Mouse (Mus musculus): ENCODE results near the gene Ppp6r2. TPM values are rescaled to one million over a fixed set of nuclear protein-coding genes. Genes with fewer than 3 reads are reported as not detected.

Gene Ppp6r2
- total RNA-seq, 1 experiment from 2014 or later, result 41.9 TPM

- ATAC-seq (ENCODE audit: extremely low read depth, insufficient number of reproducible peaks, low FRiP score, poor library complexity, severe bottlenecking), result no peak
Observed at GRCm38 (mm10) chr15:89334271-89334670, 122.9 kb downstream of the Ppp6r2 start, which contains the start of gene Miox. TSS of gene Miox (plus strand) at chr15:89334398.

DNA sequence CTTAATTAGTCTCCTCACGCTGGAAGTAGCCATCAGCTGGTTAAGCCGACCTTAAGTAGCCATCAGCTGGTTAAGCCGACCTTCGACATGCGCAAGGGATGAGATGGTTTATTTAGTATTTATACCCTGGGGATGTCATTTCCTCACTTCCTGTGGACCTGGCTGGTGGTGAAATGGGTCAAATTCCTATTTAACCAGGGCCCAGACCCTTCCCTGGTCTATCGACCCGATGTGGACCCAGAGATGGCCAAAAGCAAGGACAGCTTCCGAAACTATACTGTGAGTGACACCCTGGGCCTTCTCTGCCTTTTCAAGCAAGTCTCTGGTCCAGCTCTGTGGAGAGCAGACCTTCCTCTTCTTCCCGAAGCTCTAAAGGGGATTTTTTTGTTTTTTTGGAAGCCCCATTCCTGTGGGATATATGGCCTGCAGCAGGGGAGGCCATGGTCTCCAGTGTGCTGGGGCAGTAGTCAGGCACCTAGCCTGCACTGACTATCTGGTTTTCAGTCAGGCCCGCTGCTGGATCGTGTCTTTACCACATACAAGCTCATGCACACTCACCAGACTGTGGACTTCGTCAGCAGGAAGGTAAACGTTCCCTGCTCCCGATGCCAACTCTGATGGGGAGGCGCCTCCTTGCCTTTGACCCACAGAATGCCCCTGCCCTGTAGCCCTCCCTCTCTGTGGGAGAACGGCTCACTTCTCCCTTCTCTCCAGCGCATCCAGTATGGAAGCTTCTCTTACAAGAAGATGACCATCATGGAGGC lies 123.6 kb downstream of the Ppp6r2 start:
- ATAC-seq (ENCODE audit: extremely low read depth, insufficient number of reproducible peaks, low FRiP score, poor library complexity, severe bottlenecking), result no peak

DNA sequence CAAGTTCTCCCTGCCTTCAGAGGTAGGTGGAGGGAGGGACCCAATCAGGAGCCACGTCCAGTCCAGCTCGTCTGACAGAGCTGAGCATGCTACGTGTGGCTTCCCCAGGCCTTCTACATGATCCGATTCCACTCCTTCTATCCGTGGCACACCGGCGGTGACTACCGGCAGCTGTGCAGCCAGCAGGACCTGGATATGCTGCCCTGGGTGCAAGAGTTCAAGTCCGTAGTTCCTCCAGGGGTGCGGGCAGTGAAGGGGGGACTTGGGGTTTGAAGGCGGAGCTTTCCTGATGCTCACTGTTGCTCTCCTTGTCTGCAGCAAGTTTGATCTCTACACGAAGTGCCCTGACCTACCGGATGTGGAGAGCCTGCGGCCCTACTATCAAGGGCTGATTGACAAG lies 125.1 kb downstream of the Ppp6r2 start:
- ATAC-seq (ENCODE audit: extremely low read depth, insufficient number of reproducible peaks, low FRiP score, poor library complexity, severe bottlenecking), result no peak

Other genes starting within 250 kb of the Ppp6r2 start
- gene Mlc1, start 232.5 kb upstream of the Ppp6r2 start, total RNA-seq (2017), result not detected in 2 replicates
- gene Mov10l1, start 228.6 kb upstream of the Ppp6r2 start, total RNA-seq (2017), result not detected in 2 replicates
- gene Panx2, start 151.8 kb upstream of the Ppp6r2 start, total RNA-seq (2017), result not detected in 2 replicates
- 47.6 and 55.9 TPM in 2 replicates for gene Trabd, start 136.4 kb upstream of the Ppp6r2 start, total RNA-seq (2017)
- 22.9 and 26.8 TPM in 2 replicates for gene Selenoo, start 122.5 kb upstream of the Ppp6r2 start, total RNA-seq (2017)
- 47.3 and 49.6 TPM in 2 replicates for gene Tubgcp6, start 88.4 kb upstream of the Ppp6r2 start, total RNA-seq (2017)
- gene Hdac10, start 82.9 kb upstream of the Ppp6r2 start, total RNA-seq (2017), result 53.8 and 58.4 TPM in 2 replicates
- 6.9 and 9.0 TPM in 2 replicates for gene Mapk12, start 70.8 kb upstream of the Ppp6r2 start, total RNA-seq (2017)
- 47.4 and 48.7 TPM in 2 replicates for gene Mapk11, start 61.9 kb upstream of the Ppp6r2 start, total RNA-seq (2017)
- 15.7 and 18.9 TPM in 2 replicates for gene Plxnb2, start 30.8 kb upstream of the Ppp6r2 start, total RNA-seq (2017)
- 14.3 and 14.5 TPM in 2 replicates for gene Dennd6b, start 15.1 kb upstream of the Ppp6r2 start, total RNA-seq (2017)
- 116 and 134 TPM in 2 replicates for gene Sbf1, start 103.8 kb downstream of the Ppp6r2 start, total RNA-seq (2017)
- not detected in 2 replicates for gene Adm2, start 111.2 kb downstream of the Ppp6r2 start, total RNA-seq (2017)
- gene Miox, start 122.8 kb downstream of the Ppp6r2 start, total RNA-seq (2017), result not detected in 2 replicates
- 30.7 and 41.3 TPM in 2 replicates for gene Lmf2, start 144.1 kb downstream of the Ppp6r2 start, total RNA-seq (2017)
- 75.0 and 93.6 TPM in 2 replicates for gene Ncaph2, start 144.2 kb downstream of the Ppp6r2 start, total RNA-seq (2017)
- gene Sco2, start 162.3 kb downstream of the Ppp6r2 start, total RNA-seq (2017), result 5.4 and 7.2 TPM in 2 replicates
- gene Tymp, start 165.5 kb downstream of the Ppp6r2 start, total RNA-seq (2017), result 0.23 and 0.86 TPM in 2 replicates
- not detected in 2 replicates for gene Odf3b, start 167.7 kb downstream of the Ppp6r2 start, total RNA-seq (2017)
- not detected in 2 replicates for gene Klhdc7b, start 173.4 kb downstream of the Ppp6r2 start, total RNA-seq (2017)
- gene Syce3, start 198.9 kb downstream of the Ppp6r2 start, total RNA-seq (2017), result not detected in 2 replicates
- gene Cpt1b, start 214.3 kb downstream of the Ppp6r2 start, total RNA-seq (2017), result 6.3 and 6.8 TPM in 2 replicates
- gene C730034F03Rik, start 218.0 kb downstream of the Ppp6r2 start, total RNA-seq (2017), result 32.0 TPM in 2 replicates
- gene Gm44502, start 218.1 kb downstream of the Ppp6r2 start, total RNA-seq (2017), result 1.1 and 1.3 TPM in 2 replicates
- gene Chkb, start 218.4 kb downstream of the Ppp6r2 start, total RNA-seq (2017), result 108 and 124 TPM in 2 replicates
- gene Mapk8ip2, start 242.4 kb downstream of the Ppp6r2 start, total RNA-seq (2017), result not detected in 2 replicates